Mouse (Mus musculus) lung, adult 18-20 months (tissue): ENCODE results near the gene Slc46a3.

Source experiments
- DNase-seq, 2 experiments: peaks; one replicate each; pipeline ENCODE4 v3.0.0; 2022; ENCODE audit warnings: mixed read lengths in 2 of 2

Slc46a3 gene

DNA sequence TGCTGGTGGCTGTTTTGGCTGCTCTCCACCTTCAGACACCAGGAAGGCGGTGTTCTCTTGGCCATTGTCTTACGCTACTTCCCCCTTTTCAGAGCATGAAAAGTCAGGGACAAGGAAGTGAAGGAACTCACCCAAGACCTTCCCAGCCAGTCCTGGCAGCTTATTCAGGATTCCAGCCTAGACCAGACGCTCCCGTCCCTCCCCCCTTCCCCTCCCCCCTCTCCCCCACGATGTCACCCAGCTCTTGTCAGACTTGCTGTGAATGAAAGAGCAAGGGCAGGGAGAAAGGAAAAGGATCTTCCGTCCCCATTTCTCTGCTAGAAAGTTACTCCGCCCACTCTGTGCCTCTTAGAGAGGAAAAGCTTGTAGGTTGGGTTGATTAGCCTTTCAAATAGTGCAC is 51.3 kb downstream of the Slc46a3 start:
- DNase-seq, result no peak

DNA sequence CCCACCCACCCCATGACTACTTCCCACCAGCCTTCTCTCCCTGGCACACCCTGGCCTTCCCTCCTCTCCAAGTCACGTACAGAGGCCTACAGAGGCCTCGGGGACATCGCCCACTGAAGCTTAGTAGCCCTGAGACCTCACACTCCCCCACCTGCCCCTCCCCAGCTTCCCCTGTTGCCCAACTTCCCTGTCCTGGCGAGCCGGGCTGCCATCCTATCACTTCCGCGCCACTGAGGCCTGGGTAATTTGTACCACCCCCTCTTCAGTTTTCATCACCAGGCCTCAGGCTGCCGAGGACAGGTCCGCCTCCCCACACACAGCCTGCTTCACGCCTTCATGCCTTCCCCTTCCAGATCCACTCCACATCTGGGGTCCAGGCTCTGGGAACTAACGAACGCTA is 55.2 kb downstream of the Slc46a3 start:
- no peak for DNase-seq

GRCm38 (mm10) chr5:147834841-147835500 is 59.6 kb downstream of the Slc46a3 start:
- DNase-seq, result no peak

DNA sequence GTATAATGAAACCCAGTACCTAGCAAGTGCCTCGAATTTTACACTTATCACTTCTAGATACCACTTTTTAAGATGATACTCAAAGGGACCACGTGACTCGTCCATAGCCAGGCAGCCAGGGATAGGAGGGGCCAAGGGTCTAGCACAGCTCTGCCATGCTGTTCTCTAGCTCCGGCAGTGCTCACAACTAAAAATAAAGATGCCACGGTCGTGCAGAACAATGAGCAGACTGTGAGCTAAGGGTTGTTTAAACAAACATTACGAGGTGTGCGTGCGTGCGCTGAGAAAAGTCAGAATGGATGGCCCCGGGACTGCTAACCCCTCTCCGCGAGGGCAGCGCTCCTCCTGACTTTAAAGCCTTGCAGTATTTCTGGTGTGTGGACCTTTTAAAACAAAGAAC is 61.8 kb downstream of the Slc46a3 start:
- DNase-seq, result no peak

- no peak for DNase-seq
These were observed 65.8 kb downstream of the Slc46a3 start for GRCm38 (mm10) chr5:147828846-147829245.
